Mouse (Mus musculus) G1E (cell line): Measurements from ENCODE around the gene Mpp6.

Experiments
- CTCF ChIP-seq: IDR thresholded peaks from 2 replicates; pipeline ENCODE4 v1.5.1; 2012; ENCODE audit warnings: low read depth, low read length, inconsistent platforms, mixed read lengths
- GATA1 ChIP-seq: IDR thresholded peaks from 2 replicates; pipeline ENCODE4 v1.6.1; 2012; ENCODE audit warnings: borderline replicate concordance, low read length, inconsistent platforms, mixed read lengths

DNA sequence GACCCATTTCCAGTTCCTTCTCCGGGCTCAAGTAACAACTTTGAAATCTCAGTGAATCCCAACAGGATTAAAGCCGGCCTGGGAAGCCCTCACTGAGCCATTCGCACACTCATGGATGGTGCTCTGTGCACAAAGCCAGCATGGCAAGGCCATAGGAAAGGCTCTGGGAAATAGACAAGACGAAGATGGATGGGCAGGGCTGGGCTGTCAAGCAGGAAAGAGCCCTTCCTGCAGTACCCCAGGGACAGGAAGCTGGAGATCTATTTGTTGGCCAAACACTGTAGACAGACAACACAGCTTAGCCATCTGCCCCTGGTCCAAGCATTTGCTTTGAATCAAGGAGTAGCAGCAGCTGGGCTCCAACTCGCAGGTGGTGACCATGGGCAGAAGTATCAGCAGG lies 118.1 kb downstream of the Mpp6 start:
- TF ChIP-seq CTCF, result no peak
- TF ChIP-seq GATA1, result no peak
